Mouse (Mus musculus) urinary bladder, postnatal 36 days (tissue): ENCODE data around the gene BC028528.
"Not testable (repeated sequence)": the region's sequence is repeated elsewhere in the genome, so short reads cannot be mapped to it uniquely, and the experiment has no call there.

ENCODE experiments used
- DNase-seq, 2 experiments: peaks; one replicate each; pipeline ENCODE4 v3.0.0; 2022; ENCODE audit warnings: low spot score in 2 of 2, mixed read lengths in 1 of 2

BC028528 gene

DNA sequence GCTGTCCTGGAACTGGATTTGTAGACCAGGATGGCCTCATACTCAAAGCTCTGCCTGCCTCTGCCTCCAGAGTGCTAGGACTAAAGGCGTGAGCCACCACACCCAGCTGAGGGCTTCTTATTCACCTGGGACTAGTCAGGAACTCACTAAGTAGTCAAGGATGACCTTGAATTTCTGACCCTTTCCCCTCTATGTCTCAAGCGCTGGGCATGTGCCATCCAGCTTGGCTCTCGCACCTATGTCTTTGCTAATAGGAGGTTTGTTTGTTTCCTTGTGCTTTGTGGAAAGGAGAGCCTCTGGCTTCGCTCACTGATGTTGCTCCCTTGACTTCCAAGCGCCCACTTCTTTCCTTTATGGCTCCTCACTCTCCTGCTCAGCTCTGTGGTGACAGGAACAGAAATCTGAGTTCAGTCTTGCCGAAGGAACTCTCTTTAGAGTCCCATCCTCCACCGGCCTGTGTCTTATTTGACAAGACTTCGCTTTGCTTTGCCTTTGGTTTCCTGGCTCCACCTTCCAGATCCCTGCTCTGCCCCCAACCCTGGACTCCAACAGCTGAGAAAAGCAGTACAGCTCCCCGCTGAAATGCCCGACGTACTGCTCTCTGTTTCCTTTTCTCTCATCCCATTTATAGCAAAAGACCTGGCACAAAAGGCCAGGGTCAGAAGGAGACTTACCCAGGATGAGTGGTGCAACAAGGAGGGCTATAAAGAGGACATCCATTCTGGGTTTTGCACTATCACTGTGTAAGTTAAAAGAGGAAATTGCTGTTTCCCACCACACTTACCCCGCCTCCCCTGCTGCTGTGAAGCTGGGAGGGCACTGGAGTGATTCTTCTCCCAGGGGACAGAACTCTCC is at the start of gene BC028528:
Gene BC028528, minus strand, starts transcription at position 795 of the 855 bp plus-strand sequence.
- peak in 1 of 2 experiments; percentile 31 for DNase-seq

DNA sequence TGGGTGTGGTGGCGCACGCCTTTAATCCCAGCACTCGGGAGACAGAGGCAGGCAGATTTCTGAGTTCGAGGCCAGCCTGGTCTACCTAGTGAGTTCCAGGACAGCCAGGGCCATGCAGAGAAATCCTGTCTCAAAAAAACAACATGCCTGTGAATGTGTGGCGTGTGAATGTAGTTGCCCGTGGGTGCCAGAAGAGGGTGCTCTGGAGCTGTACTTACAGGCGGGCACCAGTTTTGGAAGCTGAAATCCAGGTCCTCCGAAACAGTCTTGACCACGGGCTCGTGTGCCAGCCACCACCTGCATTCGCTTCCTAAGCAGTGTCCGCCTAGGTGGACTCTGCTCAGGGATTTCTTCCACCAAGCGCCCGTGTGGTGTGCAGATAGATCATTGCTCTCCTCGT is 47.0 kb upstream of the BC028528 start:
- DNase-seq, result no peak

DNA sequence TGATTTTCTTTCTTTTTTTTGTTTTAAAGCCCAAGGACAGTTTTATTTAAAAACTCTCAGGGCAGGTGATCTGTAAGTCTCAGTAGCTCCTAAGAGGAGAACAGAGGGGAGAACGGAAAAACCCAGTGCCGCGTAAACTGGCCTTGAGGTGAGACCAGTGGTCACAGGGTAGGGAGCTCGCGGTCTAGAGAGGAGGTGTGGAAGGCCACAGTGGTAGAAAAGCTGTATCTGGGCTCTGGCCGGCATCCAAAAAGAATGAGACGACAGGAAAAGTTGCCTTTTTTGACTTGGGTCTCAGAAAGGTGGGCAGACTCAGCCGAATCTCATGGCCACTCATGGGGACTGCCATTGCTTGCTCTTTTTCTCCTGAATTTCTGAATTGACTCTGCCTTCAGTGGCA is 46.4 kb upstream of the BC028528 start:
- no peak for DNase-seq

DNA sequence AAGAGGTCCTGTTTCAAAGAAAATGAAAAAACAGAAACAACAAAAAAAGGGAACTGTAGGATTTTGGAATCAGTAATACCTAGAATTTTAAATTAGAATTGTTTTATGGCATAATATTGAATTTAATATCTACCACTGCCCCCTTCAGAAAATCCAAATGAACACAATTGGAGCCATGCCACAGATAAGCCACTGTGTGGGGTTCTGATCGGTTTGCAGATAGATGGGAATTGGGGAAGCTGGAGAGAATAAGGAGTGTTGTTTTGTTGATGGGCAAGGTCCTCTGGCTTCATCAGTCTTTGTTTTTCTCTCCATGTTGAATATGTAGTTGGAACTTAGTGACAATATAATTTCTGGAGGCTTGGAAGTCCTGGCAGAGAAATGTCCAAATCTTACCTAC is 42.6 kb upstream of the BC028528 start:
- DNase-seq, result no peak

DNA sequence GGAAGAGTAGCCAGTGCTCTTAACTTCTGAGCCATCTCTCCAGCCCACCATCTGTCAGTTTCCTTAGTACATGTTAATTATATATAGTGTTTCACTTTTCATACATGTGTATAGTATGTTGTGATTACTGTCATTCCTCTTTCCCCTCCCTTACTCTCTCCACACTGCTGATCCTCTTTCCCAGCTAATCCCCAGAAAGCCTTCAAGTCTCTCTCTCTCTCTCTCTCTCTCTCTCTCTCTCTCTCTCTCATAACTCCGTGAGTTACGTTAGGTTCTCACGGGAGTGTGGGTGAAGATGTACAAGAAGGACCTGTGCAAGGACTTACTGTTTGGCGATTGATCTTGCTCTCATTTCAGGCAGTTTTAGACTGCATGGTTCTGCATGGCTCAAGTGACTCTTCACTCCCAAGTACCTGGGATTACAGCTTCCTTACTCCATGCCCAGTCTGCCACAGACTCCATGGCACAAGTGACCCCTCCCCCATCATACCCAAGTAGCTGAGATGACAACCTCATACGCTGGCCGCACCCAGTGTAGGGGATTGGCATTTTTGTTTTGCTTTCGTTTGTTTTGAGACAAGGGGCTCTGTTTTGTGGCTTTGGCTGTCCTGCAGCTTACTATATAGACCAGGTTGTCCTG is 41.4 kb upstream of the BC028528 start:
- no peak for DNase-seq

DNA sequence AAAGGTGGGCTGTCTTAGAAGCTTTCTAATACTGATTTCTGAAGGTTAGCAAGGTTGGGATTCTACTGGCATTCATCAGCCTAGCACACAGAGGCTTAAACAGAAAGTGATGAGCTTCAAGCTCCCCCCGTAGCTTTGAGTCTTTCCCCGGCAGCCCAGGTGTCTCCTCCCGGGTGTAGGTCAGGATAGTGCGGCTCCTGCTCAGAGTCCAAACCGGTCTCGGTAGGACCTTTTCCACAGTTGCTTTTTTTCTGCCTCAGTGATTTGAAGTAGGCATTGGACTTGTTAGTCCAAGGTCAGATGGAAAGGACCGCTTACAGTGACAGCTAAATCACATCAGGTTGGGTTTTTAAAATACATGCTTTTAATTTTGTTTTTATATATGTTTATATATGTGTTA is 40.8 kb upstream of the BC028528 start:
- DNase-seq, result no peak

DNA sequence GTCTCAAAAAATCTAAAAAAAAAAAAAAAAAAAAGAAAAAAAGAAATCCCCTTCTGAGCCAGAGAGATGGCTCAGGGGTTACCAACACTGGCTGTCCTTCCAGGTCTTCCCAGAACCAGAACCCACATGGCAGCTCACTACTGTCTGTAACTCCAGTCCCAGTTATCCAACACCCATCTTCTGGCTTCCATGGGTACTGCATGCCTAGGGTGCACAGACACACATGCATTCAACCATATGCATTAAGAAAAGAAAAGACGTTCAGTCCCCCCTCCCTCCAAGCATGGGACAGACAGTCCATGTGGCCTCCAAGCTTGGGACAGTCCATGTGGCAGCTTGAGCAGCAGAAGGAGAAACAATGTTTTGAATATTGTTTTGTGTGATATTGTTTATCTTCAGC is 40.4 kb upstream of the BC028528 start:
- no peak for DNase-seq

DNA sequence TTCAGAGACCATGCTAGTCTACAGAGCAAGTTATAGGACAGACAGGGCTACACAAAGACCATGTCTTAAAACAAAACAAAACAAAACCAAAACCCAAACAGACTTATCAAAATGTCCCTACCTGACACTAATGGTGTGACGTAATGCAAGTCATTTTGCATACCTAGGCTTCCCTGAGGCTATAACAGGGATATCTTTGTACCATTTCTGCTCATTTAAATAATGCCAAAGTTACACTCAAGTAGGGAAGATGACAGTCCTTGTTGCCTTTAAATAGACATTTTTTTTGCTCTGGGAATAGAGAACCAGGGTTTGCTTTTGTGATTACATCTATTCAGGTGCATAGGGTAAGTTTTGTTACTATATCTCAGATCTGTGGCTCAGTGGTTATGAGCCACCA is 39.7 kb upstream of the BC028528 start:
- no peak for DNase-seq

DNA sequence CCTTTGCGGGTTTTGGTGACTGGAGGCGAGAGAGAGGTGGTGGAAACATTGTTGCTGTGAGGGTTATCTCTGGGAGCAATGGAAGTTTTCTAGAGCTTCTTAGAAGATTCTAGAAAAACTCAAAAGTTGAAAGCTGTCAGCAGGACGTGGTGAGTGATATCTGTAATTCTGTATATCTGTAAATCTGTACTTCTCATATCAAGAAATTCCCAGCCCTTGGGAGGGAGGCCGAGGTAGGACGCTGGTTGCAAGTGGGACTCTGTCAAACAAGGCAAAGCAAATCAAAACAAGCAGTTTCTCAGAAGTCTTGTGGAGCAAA is 38.6 kb upstream of the BC028528 start:
- DNase-seq, result no peak

DNA sequence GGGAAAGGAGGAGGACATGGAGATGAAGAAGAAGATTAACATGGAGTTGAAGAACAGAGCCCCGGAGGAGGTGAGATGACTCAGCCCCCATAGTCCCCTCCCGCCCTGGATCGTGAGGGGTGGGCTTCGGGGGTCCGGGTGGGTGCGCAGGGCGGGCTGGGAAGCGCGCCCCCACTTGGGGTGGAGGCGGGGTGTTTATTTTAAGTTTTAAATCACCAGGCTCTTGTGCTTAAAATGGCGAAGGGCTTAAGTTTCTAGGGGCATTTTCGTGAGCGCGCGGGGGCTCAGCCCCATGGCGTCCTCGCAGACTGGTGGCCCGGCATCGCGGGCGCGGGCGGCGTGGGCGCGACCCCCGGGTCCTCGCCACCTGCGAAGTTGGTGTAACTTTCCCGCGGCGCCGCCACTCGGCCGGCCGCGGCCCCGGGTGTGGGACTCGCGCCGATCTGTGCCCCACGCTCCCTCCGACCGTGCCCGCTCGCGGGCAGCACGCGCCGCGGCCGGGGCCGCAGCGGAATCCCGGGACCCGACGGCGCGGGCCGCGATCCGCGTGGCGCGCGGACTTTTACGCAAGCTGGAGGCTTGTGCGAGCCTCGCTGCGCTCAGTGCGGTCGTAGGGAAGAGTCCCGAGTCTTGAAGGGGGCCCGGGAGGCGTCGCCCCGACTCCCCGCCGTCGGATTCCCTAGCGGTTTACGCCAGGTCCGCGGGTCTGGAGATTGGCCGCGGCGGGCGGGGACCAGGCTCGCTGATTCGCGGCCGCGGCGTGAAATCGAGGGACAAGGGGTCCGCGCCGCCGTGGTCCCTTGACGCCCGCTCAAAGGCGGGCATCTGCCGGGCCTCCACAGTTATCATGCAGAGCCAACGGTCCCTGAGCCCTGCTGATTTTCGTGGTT is 38.0 kb upstream of the BC028528 start:
- DNase-seq, result peak; percentile 25 to 42

DNA sequence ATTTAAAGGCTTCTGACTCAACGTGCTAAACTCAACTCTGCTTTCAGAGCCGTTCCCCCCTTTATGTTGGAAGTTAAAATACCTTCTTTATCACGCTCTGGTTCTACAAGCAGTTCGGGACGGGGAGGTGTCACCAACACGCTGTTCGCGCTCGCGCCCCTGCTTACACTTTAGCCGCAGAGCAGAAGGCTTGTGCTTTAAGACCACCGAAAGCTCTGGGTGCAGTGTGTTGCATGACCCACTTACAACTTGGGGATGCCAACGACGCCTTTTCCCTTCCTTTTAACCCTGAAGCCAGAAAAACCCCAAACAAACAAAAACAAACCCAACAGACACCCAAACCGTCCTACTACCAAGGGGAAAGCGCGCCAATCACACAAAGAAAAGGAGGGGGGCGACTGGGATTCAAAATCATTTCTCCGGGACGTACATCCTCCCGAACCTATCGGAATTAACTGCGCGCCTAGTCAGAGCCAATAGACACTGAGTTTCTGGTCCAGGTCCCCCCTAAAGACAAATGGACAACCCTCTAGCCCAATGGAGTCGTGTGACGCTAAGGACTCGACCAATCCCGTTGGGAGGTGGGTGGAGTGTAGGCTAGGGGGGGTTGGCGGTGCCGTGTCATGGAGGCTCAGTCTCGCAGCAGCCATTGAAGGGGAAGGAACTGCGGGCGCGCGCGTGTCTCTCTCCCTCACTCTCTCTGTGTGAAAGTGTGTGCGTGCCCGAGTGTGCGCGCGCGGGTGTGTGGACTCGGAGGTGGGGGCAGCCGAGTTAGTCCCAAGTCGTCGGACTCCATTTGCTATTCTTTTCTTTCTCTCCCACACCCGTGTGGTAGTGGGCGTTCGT is 37.1 kb upstream of the BC028528 start, which contains the start of gene Anp32e:
Gene Anp32e, plus strand, starts transcription at position 589 of the 846 bp plus-strand sequence.
- peak; percentile 96 for DNase-seq

DNA sequence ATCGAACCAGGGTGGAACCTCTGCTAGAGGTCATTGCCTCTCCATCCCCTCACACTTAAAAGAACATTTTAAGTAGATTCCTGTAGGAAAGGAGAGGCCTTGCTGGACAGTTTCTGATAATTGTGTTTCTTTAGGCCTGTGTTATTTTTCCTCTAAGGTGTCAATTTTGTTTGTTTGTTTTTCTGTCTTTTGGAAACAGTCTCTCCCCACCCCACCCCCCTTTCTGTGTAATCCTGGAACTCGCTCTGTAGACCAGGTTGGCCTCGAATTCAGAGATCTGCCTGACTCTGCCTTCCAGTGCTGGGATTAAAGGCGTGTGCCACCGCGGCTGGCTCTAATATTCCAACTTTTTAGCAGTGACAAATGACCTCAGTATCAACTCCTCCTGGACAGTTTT is 36.5 kb upstream of the BC028528 start:
- DNase-seq, result no peak

DNA sequence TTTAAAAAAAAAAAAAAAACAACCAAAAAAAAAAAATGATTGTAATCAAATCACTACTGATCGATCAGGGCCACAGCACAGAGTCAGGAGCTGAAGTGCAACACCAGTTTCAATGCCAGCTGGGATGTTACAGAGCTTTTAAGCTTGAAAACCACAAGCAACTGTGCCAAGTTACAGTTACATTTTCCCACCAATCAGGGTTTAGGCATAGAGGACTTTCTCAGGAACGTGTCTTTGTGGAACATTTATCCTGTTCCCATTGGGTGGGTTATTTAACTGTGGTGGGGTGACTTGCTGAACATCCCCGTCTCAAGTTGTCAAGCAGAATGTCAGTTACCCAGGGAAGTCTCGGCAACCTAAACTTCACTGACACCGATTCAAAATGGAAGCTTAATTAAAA is 33.3 kb upstream of the BC028528 start:
- DNase-seq, result no peak

DNA sequence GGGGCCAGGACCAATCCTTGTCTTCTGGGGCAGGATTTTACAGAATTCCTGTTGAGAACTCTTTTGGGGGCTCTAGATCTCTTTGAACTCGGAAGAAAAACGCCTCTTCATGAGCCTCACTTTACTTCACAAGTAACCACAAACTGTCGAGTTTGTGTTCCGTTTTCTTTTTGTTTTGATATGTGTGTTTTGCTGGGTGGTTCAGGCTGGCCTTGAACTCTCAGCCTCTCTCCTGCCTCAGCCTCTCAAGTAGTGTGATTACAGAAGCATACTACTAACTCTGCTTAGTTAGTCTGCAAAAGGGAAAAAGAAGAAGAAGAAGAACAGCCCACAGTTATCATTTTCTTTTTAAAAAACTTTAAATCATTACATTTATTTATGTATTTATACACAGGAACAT is 32.4 kb upstream of the BC028528 start:
- DNase-seq, result no peak

DNA sequence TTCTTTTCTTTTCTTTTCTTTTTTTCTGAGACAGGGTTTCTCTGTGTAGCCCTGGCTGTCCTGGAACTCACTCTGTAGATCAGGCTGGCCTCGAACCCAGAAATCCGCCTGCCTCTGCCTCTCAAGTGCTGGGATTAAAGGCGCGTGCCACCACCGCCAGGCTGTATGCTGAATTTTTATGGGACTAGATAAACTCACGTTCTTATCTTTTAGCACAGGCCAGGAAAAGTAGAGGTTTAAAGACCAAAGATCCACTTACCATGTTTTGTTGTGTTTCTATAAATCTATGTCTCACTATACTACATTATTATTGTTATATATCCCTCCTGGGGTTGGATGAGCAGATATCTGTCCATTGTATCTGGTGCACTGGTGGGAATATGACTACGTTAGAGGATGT is 31.6 kb upstream of the BC028528 start:
- not testable (repeated sequence) for DNase-seq

DNA sequence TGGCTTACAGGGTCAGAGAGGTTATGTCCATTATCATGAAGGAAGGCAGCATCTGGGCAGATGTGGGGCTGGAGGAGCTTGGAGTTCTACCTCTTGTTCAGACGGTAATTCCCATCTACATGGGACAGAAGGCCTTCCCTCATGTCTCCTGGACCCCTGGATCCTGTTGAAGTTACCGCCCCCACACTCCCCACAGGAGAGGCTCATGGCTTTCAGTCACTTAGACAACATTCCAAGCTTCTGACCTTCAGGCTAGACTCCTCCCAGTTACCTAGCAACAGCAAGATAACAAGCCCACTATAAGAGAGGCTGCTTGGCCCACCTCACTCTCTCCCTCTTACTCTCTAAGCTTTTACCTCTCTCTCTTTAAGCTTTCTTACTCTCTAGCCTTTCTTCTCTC is 28.7 kb upstream of the BC028528 start:
- DNase-seq, result not testable (repeated sequence)

DNA sequence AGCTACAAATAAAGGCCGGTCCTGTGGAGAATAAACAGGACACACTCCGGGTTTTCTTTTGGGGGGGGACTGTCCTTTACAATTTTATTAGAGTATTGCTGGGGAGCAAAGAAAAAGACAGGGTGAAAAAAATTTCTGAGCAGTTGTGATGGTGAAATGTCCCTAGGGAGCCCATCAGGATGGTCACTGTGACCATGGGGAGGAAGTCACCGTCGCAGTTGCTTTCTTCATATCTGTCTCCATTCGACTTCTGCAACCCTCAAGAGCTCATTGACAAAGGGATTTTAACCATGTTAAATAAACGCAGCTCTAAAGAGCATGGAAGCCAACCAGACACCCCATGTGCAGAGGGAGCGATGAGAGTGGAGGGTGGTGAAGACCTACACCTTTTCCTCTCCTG is 25.0 kb upstream of the BC028528 start:
- DNase-seq, result no peak

DNA sequence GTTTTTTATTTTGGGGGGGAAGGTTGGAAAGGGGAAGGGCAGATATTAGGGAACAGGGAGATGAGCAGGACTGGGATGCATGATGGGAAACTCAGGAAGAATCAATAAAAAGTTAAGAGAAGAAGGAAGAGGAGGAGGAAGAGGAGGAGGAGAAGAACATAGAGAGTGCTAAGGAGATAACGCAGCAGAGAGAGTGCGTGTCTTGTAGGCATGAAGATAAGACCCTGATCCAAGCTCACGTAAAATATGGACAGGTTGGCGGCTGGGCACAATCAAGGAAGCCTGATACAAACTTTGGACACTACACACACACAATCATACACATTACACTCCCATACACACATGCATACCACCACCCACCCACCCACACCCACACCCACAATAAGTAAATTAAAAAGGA is 22.9 kb upstream of the BC028528 start:
- no peak for DNase-seq

DNA sequence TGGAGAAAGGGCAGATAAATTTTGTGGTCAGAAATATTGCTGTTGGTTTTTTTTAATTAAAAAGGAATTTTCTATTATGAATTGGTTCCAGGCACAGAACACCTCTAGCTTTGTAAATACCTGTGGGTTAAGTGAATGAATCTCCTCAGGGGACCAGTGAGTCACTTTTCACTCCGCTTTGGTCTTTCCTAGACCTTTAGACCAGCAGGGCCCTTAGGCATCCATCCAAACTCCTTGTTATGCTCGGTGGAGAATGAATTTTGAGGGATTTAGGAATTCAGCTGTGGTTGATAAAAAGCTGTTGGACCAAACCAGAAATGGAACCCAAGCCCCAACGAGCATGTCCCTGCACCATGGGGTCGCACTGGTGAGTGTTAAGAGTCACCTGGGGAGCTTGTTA is 15.8 kb upstream of the BC028528 start:
- no peak for DNase-seq

DNA sequence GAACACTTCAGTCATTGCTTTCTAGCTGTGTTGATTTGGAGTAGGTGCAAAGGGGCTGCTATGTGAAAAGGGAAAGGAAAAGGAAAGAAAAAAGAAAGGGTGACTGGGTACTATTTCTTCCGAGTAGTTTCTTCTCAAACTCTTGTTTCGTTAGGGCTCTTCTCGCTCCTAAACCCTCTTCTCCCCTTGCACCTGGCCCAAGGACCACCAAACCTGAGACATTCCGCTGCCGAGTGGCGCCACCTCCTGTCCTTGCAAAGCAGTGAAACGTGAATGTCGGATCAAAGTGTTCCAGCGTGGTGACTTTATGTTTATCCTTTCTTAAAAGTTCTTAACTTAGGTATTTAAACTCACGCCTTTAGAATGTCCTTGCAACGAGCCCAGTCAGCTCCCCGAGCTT is 15.1 kb upstream of the BC028528 start:
- DNase-seq, result no peak

DNA sequence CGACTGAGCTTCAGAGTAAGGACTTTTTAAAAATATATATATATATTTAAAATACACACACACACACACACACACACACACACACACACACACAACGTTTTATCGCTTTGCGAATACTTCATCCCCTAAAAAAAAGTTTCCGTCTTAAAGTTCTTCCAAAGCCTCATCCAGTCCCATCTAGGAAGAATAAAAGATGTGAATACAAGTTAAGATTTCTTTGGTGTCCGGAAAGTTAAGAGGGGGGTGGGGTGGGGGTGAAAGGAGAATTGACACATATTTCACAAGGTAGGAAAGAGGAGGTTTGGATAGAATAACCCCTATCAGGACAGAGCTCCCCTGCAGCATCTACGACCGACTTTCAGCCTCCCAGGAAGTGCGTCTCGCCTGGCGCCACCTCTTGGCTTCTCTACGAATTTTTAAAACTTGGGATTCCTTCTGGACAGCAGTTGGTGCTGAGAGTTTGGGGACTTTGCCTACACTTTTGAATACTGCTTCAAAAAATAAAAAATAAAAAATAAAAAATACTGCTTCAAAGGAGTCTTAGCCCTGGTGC is 14.2 kb upstream of the BC028528 start:
- peak; percentile 43 to 57 for DNase-seq
